Mouse (Mus musculus) forebrain, embryonic 13.5 days (tissue): ENCODE results near the gene Nrxn1. TPM values are rescaled to one million over a fixed set of nuclear protein-coding genes. Genes with fewer than 3 reads are reported as not detected.

Experiments
- ATAC-seq: fragments of 200-750 bp; cut with Nextera tagmentation; 2 replicates; pipeline ENCODE4 v1.8.0; 2017
- H3K27ac ChIP-seq: fragments of 300-500 bp; sonication (generic); 2 replicates; pipeline ENCODE4 v1.5.1; 2015; ENCODE audit warnings: inconsistent platforms, mild to moderate bottlenecking, moderate library complexity
- H3K27me3 ChIP-seq: fragments of 300-500 bp; sonication (generic); 2 replicates; pipeline ENCODE4 v1.6.1; 2015; ENCODE audit warnings: mild to moderate bottlenecking, inconsistent platforms
- H3K36me3 ChIP-seq: fragments of 300-500 bp; sonication (generic); 2 replicates; pipeline ENCODE4 v1.6.1; 2015; ENCODE audit warnings: mild to moderate bottlenecking, inconsistent platforms; ENCODE audit not compliant: poor library complexity, severe bottlenecking
- H3K4me1 ChIP-seq: fragments of 300-500 bp; sonication (generic); 2 replicates; pipeline ENCODE4 v1.6.1; 2015; ENCODE audit warnings: inconsistent platforms
- H3K4me2 ChIP-seq: fragments of 300-500 bp; sonication (generic); 2 replicates; pipeline ENCODE4 v1.6.1; 2015; ENCODE audit warnings: inconsistent platforms, mild to moderate bottlenecking, moderate library complexity
- H3K4me3 ChIP-seq: fragments of 300-500 bp; sonication (generic); 2 replicates; pipeline ENCODE4 v1.5.1; 2015; ENCODE audit warnings: mild to moderate bottlenecking, inconsistent platforms
- H3K9ac ChIP-seq: fragments of 300-500 bp; sonication (generic); 2 replicates; pipeline ENCODE4 v1.6.1; 2015; ENCODE audit warnings: mild to moderate bottlenecking, inconsistent platforms
- H3K9me3 ChIP-seq: fragments of 300-500 bp; sonication (generic); replicated peaks from 2 replicates; pipeline ENCODE4 v1.6.1; 2016; ENCODE audit warnings: inconsistent platforms
- WGBS: fragments of 180-500 bp; shearing (Covaris S2); methylation state at CpG from one replicate; pipeline ENCODE4 v1.1.7; 2015; 5-methylcytosine and 5-hydroxymethylcytosine counted together
- polyA plus RNA-seq: library from polyadenylated mRNA; unstranded; fragments of >200 nt; fragmentation: Nextera tagmentation; extraction: Ambion mirVana; gene quantifications from 2 replicates; pipeline ENCODE4 v1.2.1, GENCODE M21; 2015

Nrxn1 gene
- polyA plus RNA-seq, 1 experiment from 2014 or later, result 69.6 TPM

GRCm38 (mm10) chr17:90129183-90129582, 963.7 kb downstream of the Nrxn1 start:
- Histone ChIP-seq H3K9me3 (no peaks in the 10 kb centered on the region), H3K9ac (no peak overlapping the region), H3K36me3 (no peaks in the 10 kb centered on the region), H3K27me3 (no peaks in the 10 kb centered on the region), H3K4me2 (no peak overlapping the region), H3K4me1 (no peaks in the 10 kb centered on the region), H3K4me3 (no peak overlapping the region), H3K27ac (no peak overlapping the region)
- WGBS, result 84% methylated on average over 2 of the region's 2 CpGs
- ATAC-seq, result no peak

GRCm38 (mm10) chr17:90127561-90127960, 965.3 kb downstream of the Nrxn1 start:
- H3K4me3 ChIP-seq, result no peak overlapping the region
- no peak overlapping the region for H3K4me2 ChIP-seq
- H3K9ac ChIP-seq, result no peak overlapping the region
- no peak for ATAC-seq
- no peaks in the 10 kb centered on the region for H3K9me3 ChIP-seq
- 60% methylated on average over 1 of the region's 1 CpGs for WGBS
- H3K27me3 ChIP-seq, result no peaks in the 10 kb centered on the region
- no peaks in the 10 kb centered on the region for H3K36me3 ChIP-seq
- no peaks in the 10 kb centered on the region for H3K4me1 ChIP-seq
- H3K27ac ChIP-seq, result no peak overlapping the region

- Histone ChIP-seq H3K4me3 (no peak overlapping the region), H3K27ac (no peak overlapping the region), H3K9ac (no peak overlapping the region), H3K9me3 (no peaks in the 10 kb centered on the region), H3K27me3 (no peaks in the 10 kb centered on the region), H3K36me3 (no peaks in the 10 kb centered on the region), H3K4me1 (no peaks in the 10 kb centered on the region), H3K4me2 (no peak overlapping the region)
- ATAC-seq, result peak; percentile 59
- 77% methylated on average over 5 of the region's 5 CpGs for WGBS
Observed at GRCm38 (mm10) chr17:90122796-90123481, 969.9 kb downstream of the Nrxn1 start.

GRCm38 (mm10) chr17:90116241-90116640, 976.6 kb downstream of the Nrxn1 start:
- WGBS, result 91% methylated on average over 2 of the region's 2 CpGs
- no peaks in the 10 kb centered on the region for H3K36me3 ChIP-seq
- H3K27ac ChIP-seq, result no peak overlapping the region
- no peak overlapping the region for H3K4me2 ChIP-seq
- H3K27me3 ChIP-seq, result no peaks in the 10 kb centered on the region
- no peaks in the 10 kb centered on the region for H3K9me3 ChIP-seq
- no peak for ATAC-seq
- H3K4me3 ChIP-seq, result no peak overlapping the region
- H3K4me1 ChIP-seq, result no peaks in the 10 kb centered on the region
- H3K9ac ChIP-seq, result no peak overlapping the region

- no peak overlapping the region for H3K4me3 ChIP-seq
- H3K27ac ChIP-seq, result no peak overlapping the region
- no peak for ATAC-seq
- H3K9ac ChIP-seq, result no peak overlapping the region
- H3K4me1 ChIP-seq, result no peaks in the 10 kb centered on the region
- no peak overlapping the region for H3K4me2 ChIP-seq
- 83% methylated on average over 3 of the region's 3 CpGs for WGBS
- H3K9me3 ChIP-seq, result no peaks in the 10 kb centered on the region
- no peaks in the 10 kb centered on the region for H3K27me3 ChIP-seq
- H3K36me3 ChIP-seq, result no peaks in the 10 kb centered on the region
Observed at GRCm38 (mm10) chr17:90094999-90095398, 997.9 kb downstream of the Nrxn1 start.

- H3K27me3 ChIP-seq, result no peaks in the 10 kb centered on the region
- 4% methylated on average over 12 of the region's 12 CpGs for WGBS
- no peak overlapping the region; the same call in 1 of the 2 replicates for H3K9ac ChIP-seq
Observed at GRCm38 (mm10) chr17:90088314-90088650, 1004.6 kb downstream of the Nrxn1 start.

GRCm38 (mm10) chr17:90087616-90088313, 1005.1 kb downstream of the Nrxn1 start:
- Histone ChIP-seq H3K4me1 (peaks cover 20% of the 10 kb centered on the region; the same call in 1 of the 2 replicates), H3K27me3 (no peaks in the 10 kb centered on the region), H3K36me3 (no peaks in the 10 kb centered on the region), H3K9me3 (no peaks in the 10 kb centered on the region), H3K9ac (no peak overlapping the region; the same call in 1 of the 2 replicates), H3K4me3 (peak overlapping the region; percentile 38), H3K27ac (peak overlapping the region; percentile 86), H3K4me2 (peak overlapping the region; percentile 60)
- no peak; the same call in 1 of the 2 replicates for ATAC-seq
- 49% methylated on average over 11 of the region's 11 CpGs for WGBS

More at GRCm38 (mm10) chr17:90088314-90088650, 1004.6 kb downstream of the Nrxn1 start:
- ATAC-seq, result peak; percentile 99
- Histone ChIP-seq H3K4me3 (peak overlapping the region; percentile 38), H3K27ac (peak overlapping the region; percentile 86), H3K4me2 (peak overlapping the region; percentile 60), H3K9me3 (no peaks in the 10 kb centered on the region), H3K4me1 (peaks cover 20% of the 10 kb centered on the region; the same call in 1 of the 2 replicates), H3K36me3 (no peaks in the 10 kb centered on the region)

- Histone ChIP-seq H3K4me2 (0 out of 2 replicates have a peak overlapping the region, but pooled peaks have one; percentile 16), H3K27ac (peak overlapping the region; percentile 75), H3K9me3 (no peaks in the 10 kb centered on the region), H3K9ac (no peak overlapping the region), H3K27me3 (no peaks in the 10 kb centered on the region), H3K36me3 (no peaks in the 10 kb centered on the region), H3K4me3 (no peak overlapping the region), H3K4me1 (peaks cover 20% of the 10 kb centered on the region; the same call in 1 of the 2 replicates)
- ATAC-seq, result peak; percentile 87
- 6% methylated on average over 1 of the region's 1 CpGs for WGBS
Observed at GRCm38 (mm10) chr17:90086826-90087225, 1006.0 kb downstream of the Nrxn1 start.

GRCm38 (mm10) chr17:90079003-90079402, 1013.9 kb downstream of the Nrxn1 start:
- peak; percentile 69 for ATAC-seq
- H3K9ac ChIP-seq, result no peak overlapping the region
- no peaks in the 10 kb centered on the region for H3K27me3 ChIP-seq
- WGBS, result 21% methylated on average over 6 of the region's 6 CpGs
- H3K9me3 ChIP-seq, result no peaks in the 10 kb centered on the region
- H3K4me3 ChIP-seq, result no peak overlapping the region
- no peak overlapping the region for H3K4me2 ChIP-seq
- peaks cover 15% of the 10 kb centered on the region for H3K4me1 ChIP-seq
- no peak overlapping the region for H3K27ac ChIP-seq
- no peaks in the 10 kb centered on the region for H3K36me3 ChIP-seq

- H3K4me2 ChIP-seq, result no peak overlapping the region
- WGBS, result 81% methylated on average over 3 of the region's 3 CpGs
- ATAC-seq, result 0 out of 2 replicates have a peak, but pooled peaks have one; percentile 28
Observed at GRCm38 (mm10) chr17:90078488-90078887, 1014.4 kb downstream of the Nrxn1 start.

GRCm38 (mm10) chr17:90062866-90063265, 1030.0 kb downstream of the Nrxn1 start:
- ATAC-seq, result no peak

More at GRCm38 (mm10) chr17:90078488-90078887, 1014.4 kb downstream of the Nrxn1 start:
- no peak overlapping the region for H3K4me3 ChIP-seq
- H3K4me1 ChIP-seq, result peaks cover 15% of the 10 kb centered on the region
- H3K36me3 ChIP-seq, result no peaks in the 10 kb centered on the region
- no peak overlapping the region for H3K9ac ChIP-seq
- no peak overlapping the region; the same call in 1 of the 2 replicates for H3K27ac ChIP-seq
- no peaks in the 10 kb centered on the region for H3K9me3 ChIP-seq
- no peaks in the 10 kb centered on the region for H3K27me3 ChIP-seq

GRCm38 (mm10) chr17:90060872-90061271, 1032.0 kb downstream of the Nrxn1 start:
- no peak overlapping the region for H3K9ac ChIP-seq
- no peak overlapping the region for H3K4me3 ChIP-seq
- ATAC-seq, result peak; percentile 90
- H3K4me2 ChIP-seq, result no peak overlapping the region
- 32% methylated on average over 5 of the region's 5 CpGs for WGBS
- H3K27ac ChIP-seq, result 0 out of 2 replicates have a peak overlapping the region, but pooled peaks have one; percentile 1
- H3K9me3 ChIP-seq, result no peaks in the 10 kb centered on the region
- no peaks in the 10 kb centered on the region for H3K36me3 ChIP-seq
- 0 out of 2 replicates have a peak, but pooled peaks cover 7% of the 10 kb centered on the region for H3K4me1 ChIP-seq
- no peaks in the 10 kb centered on the region for H3K27me3 ChIP-seq

More at GRCm38 (mm10) chr17:90062866-90063265, 1030.0 kb downstream of the Nrxn1 start:
- Histone ChIP-seq H3K4me2 (no peak overlapping the region), H3K27me3 (no peaks in the 10 kb centered on the region), H3K27ac (no peak overlapping the region), H3K9me3 (no peaks in the 10 kb centered on the region), H3K36me3 (no peaks in the 10 kb centered on the region), H3K4me3 (no peak overlapping the region), H3K9ac (no peak overlapping the region), H3K4me1 (0 out of 2 replicates have a peak, but pooled peaks cover 7% of the 10 kb centered on the region)
- WGBS, result 35% methylated on average over 1 of the region's 1 CpGs
